Mouse (Mus musculus) ES-E14 (cell line): ENCODE results near the gene Sec14l2.

ENCODE experiments used
- CHD2 ChIP-seq: IDR thresholded peaks from 2 replicates; pipeline ENCODE4 v1.6.1; 2014; ENCODE audit warnings: mild to moderate bottlenecking, low read depth, low read length, inconsistent platforms
- HCFC1 ChIP-seq: IDR thresholded peaks from 2 replicates; pipeline ENCODE4 v1.6.1; 2012; ENCODE audit warnings: low read length, inconsistent platforms, borderline replicate concordance; ENCODE audit not compliant: insufficient read depth
- MAFK ChIP-seq: IDR thresholded peaks from 2 replicates; pipeline ENCODE4 v1.6.1; 2014; ENCODE audit warnings: mild to moderate bottlenecking, low read depth, low read length, inconsistent platforms; ENCODE audit not compliant: insufficient read depth
- ZC3H11A ChIP-seq: IDR thresholded peaks from 2 replicates; pipeline ENCODE4 v1.6.1; 2012; ENCODE audit warnings: low read depth, mild to moderate bottlenecking, inconsistent platforms, low read length, borderline replicate concordance

DNA sequence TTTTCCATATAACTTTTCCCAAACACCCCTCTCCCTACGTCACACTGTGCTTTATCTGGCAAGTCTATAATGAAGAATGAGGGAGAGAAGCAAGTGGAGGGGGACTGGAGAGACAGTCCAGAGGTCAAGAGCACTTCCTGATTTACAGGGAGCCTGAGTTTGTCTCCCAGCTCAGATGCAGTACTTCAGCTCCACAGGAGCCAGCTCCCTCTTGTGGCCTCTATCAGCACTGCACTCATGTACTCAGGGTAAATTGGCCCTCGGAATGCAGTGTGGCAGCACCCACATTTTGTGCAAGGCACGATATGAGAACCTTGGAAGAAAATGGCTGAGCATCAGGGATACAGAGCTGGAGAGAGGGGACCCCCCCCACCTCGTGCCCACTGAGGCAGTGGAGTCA, 43.0 kb downstream of the Sec14l2 start:
- no peak for TF ChIP-seq HCFC1
- no peak for TF ChIP-seq CHD2
- TF ChIP-seq ZC3H11A = peak; percentile 78; the same call in 1 of the 2 replicates
- TF ChIP-seq MAFK = no peak
